Mouse (Mus musculus) testis, postnatal 10 days (tissue): ENCODE results near the gene Bmp8b.
"Not testable (repeated sequence)": the region's sequence is repeated elsewhere in the genome, so short reads cannot be mapped to it uniquely, and the experiment has no call there.

Source experiments
- DNase-seq: peaks from one replicate; pipeline ENCODE4 v3.0.0; 2021; ENCODE audit warnings: low spot score

Gene Bmp8b

DNA sequence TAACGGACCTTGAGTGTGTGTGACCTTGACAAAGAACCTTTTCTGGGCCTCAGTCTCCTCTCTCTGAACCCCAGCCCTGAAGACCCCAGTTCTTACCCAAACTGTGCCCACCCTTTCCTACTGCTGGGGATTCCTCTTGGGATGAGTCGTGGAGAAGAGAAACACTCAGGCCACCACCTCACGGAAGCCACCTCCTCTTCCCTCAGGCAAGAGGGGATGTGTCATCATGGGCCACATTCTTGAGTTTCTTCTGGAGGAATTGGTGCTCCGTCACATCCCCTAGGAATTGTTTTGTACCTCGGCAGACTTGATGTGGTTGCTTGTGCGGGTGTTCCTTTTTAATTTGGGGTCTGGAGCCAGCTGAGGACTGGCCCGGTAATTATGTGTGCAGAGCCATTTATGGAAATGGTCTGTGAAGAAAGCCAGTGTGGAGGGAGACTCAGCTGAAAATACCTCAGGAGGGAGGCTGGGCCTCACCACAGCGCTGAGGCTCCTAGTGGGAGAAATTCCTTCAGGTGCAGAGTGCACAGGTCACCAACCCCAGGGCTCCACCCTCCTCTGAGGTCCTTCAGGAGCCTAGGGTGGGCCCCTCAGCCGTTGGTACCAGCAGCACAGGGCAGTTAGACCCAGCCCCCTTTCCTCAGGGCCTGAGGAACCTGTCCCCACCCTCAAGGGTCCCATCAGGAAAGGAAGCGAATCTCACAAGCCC is 6.5 kb downstream of the Bmp8b start:
- DNase-seq, result not testable (repeated sequence)

- no peak for DNase-seq
These were observed 7.3 kb downstream of the Bmp8b start for GRCm38 (mm10) chr4:123112216-123112764.

DNA sequence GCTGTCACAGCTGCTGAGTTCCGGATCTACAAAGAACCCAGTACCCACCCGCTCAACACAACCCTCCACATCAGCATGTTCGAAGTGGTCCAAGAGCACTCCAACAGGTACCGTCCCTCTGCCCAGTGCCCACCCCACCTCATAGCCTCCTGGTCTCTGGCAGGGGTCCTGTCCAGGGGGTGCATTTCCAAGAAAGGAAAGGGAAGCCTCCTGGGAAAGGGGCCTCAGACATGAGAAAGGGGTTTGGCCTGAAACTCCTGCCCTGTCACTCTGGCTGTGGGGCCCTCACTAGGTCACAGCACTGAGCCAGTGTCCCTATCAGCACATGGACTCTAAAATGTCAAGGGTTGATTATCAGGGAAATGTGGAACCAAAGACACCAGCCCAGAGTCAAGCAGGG is 9.7 kb downstream of the Bmp8b start:
- DNase-seq, result not testable (repeated sequence)

DNA sequence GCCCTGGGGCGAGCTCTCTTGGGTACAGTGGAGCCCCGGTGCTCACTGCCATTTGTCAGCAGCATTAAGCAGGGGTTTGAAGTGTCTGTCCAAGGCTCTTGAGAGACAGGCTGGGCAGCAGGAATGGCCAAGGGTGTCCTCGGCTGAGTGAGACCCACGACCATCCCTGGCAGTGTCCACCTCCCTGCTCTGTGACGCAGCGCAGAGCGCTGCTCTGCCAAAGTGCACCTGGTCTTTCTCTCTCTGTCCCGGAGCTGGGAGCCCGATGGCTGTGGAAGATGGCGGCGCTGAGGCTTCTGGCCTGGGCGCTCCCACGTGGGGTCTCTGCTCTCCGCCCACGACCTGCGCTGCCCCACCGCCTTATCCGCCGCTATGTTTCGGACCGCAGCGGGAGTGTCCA is 11.0 kb downstream of the Bmp8b start, which contains the start of gene Oxct2b:
Oxct2b (plus strand) TSS at position 256 of the 400 bp plus-strand sequence.
- no peak for DNase-seq

DNA sequence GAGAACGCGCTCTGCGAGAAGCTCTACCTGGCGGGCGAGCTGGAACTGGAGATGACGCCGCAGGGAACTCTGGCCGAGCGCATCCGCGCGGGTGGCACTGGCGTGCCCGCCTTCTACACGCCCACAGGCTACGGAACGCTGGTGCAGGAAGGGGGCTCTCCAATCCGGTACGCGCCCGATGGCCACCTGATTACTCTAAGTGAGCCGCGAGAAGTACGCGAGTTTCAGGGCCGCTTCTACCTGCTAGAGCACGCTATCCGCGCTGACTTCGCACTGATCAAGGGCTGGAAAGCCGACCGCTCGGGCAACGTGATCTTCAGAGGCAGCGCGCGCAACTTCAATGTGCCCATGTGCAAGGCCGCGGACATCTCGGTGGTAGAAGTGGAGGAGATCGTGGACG is 11.7 kb downstream of the Bmp8b start:
- DNase-seq, result not testable (repeated sequence)

DNA sequence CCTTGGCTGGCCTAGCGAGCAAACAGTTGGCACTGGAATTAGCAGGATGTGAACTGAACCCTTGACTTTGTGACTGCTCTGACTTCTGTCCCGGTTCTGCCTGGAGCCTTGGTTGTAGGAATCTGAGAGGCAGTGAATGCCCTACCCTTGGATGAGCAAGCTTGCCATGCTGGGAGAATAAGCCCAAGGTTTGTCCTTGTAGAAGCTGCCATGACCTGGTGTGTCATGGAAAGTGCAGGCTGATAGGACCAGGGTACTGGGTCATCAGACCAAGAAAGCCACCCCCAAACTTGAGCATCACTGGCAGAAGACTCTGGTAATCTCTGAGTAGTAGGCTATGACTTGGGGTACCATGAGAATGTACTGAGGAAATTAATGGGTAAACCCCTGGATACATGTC is 16.3 kb downstream of the Bmp8b start:
- DNase-seq, result no peak

- DNase-seq, result no peak
These were observed 21.7 kb downstream of the Bmp8b start for GRCm38 (mm10) chr4:123126626-123127025.

DNA sequence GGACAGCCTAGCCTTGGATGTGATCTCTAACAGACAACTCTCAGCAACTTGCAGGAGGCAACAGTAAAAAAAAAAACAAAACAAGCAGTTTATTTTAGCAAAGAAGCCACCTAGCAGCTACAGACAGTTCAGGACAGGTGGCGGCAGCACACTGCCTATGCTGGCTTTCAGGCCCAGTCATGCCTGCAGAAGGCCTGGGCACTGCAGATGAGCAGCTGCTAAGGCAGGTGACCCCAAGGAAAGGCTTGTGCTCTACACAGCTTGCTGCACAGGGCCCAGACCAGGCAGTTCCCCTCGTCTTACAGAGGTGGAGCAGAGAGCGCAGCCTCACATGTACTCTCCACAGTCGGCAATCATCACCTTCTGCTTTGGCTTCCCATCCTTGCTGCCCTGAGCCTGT is 22.1 kb downstream of the Bmp8b start:
- no peak for DNase-seq

- DNase-seq, result no peak
These were observed 32.6 kb downstream of the Bmp8b start for GRCm38 (mm10) chr4:123137551-123137950.

DNA sequence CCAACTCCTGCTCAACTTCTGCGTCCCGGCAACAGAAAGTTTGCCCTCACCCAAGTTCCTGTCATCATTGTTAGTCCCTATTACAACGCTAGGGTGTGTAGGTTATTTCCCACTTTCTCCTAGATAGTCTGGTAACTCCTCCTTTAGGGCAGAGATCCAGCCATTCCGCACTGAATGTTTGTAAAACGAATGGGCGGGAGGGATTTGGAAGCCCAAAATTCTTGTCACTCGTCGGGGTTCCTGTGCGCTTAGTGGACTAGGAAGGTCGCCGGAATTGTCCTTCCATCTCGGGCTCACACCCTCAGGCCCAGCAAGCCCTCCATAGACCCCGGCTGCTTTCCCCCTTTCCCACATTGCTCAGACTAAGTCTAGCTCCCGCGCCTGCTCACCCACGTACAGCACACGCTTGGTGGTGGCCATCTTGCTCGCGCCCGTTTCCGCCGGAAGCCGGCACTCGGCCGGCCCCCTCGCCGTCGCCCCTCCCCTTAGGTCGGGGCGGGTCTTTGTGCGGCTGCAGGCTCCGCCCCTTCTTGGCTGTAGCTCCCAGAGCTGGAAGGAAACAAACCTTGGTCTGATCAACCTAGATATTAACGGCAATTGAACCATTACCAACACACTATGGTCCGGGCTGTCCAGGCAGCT is 34.7 kb downstream of the Bmp8b start, which contains the start of gene Ppie:
Ppie (minus strand) TSS at position 439 of the 642 bp plus-strand sequence.
- peak; percentile 89 for DNase-seq

DNA sequence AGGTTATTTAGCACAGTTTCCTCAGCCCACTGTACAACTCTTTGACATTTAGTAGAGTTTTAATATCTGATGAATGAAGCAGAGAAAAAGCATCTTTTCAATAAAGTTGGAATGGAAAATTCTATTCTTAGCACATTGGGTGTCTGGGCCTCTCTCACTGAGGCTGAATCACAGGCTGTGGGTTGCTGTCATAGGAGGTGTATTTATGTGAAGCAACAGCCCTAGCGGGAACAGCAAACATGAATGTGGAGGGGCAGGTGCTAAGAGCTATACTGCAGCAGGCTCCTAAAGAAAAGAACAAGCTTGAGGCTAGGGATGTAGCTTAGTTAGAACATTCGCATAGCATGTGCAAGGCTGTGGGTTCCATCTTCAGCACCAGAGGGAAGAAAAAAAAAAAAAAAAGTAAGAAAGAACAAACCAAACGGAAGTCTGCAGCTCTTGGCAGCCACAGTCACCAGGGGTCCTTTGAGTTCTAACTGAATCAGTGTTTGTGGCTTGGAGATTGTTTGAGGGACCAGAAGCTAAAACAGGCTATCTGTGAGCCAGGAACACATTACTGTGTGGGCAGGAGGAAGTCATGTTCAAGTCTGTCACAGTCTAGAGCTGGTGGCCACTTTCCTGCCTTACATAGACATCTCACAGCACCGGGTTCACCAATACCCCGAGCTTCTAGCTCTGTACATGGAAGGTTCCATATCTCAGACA is 42.6 kb downstream of the Bmp8b start:
- DNase-seq, result no peak

DNA sequence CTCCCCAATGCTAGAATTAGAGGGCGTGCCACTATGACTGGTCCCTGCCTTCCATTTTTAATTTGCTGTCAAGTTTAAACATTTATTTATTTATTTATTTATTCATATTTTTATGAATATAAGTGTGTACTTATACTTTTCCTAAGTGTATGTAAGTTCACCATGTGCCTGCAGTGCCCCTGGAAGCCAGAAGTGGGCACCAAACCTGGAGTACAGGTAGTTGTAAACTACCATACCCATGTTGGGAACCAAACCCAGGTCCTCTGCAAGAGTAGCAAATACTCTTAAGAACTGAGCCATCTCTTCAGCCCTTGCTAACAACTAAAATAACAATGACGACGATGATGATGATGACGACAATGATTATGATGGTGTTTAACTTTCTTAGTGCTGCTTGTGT is 47.0 kb downstream of the Bmp8b start:
- DNase-seq, result no peak

DNA sequence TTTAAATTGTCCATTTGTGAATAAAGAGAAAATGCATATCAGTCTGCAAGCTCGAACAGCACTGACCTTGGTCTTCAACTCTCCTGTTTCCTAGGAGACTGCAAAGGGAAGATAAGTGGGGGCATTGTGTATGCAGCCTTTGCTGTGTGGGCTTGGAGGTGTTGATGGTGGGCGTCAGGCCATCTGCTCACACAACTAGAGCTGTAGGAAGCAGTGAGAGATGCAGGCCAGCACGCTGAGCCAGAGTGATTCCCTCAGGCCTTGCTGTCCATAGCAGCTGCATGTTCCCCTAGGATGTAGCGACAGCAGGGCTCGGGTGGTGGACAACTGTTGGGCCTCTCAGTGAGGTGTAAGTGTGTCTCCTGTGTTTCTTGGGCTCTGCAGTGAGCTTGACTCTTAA is 48.0 kb downstream of the Bmp8b start:
- DNase-seq, result no peak

DNA sequence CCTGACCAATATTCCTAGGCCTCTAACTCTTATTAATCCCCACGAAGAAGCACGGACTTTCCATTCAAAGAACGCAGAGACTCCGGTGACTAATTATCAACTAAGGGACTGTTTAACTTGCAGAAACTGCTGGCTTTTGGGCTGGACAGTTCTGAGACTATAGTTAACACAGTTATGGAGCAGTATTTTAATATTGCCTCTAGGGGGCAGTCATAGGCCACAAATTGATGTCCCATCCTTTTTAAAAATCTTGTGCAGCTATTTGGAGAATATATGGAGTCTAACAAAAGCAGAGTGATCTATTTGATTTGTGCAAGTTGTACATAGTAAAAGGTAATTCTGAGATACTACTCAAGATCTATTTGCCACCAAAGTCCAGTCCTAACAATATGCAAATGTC is 50.0 kb downstream of the Bmp8b start:
- no peak for DNase-seq

DNA sequence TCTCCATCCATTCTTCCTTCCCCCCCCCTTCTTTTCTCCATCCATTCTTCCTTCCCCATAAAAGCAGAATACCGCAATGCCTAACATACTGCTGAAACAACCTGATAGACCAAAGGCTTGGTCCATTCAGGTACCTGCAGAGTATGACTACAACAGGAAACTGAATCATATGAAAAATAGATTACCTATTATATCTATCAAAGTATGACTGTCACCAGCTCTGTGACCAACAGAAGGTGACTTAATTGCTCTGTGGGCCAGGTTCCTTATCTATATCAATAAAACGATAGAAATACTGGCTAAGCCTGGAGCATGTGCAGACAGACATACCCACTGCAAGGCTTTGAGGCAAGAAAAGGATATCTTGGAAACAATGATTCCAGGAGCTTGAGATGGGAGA is 50.5 kb downstream of the Bmp8b start:
- DNase-seq, result no peak

DNA sequence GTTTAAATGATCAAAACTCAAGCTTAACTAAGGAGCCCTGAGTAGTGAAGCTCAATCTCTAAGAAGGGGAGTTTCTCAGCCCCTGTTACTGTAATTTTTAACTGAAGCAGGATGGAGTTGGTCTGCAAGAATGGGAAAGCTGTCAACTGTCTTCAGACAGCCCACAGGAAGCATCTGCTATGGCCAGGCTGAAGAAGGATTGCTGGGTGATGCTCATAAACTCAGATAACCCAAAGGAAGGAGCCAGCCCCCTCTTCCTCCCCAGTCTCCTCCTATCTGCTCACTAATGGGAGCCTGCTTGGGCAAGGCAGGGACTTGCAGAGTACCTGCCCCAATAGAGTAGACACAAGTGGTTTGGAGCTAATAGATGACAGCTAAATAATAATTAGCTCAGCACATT is 50.9 kb downstream of the Bmp8b start:
- no peak for DNase-seq

GRCm38 (mm10) chr4:123160571-123160970 is 55.6 kb downstream of the Bmp8b start:
- no peak for DNase-seq

DNA sequence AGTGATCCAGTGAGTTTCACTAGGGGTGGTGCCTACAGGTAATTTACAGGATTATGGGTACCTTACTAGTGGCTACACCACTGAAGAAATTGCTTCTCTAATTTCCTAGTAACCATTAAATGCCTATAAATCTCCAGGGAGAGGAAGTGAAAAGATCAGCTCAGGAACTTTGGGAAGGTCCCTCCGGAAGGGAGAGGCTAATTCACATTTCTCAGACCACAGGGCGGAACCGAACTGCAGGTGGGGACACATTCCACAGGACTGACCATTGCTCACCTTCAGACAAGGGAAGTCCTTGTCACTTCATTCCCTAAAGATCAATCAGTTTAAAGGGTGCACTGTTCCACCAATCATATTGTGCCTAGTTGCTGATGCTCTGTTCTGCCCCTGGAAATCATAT is 56.3 kb downstream of the Bmp8b start:
- not testable (repeated sequence) for DNase-seq

DNA sequence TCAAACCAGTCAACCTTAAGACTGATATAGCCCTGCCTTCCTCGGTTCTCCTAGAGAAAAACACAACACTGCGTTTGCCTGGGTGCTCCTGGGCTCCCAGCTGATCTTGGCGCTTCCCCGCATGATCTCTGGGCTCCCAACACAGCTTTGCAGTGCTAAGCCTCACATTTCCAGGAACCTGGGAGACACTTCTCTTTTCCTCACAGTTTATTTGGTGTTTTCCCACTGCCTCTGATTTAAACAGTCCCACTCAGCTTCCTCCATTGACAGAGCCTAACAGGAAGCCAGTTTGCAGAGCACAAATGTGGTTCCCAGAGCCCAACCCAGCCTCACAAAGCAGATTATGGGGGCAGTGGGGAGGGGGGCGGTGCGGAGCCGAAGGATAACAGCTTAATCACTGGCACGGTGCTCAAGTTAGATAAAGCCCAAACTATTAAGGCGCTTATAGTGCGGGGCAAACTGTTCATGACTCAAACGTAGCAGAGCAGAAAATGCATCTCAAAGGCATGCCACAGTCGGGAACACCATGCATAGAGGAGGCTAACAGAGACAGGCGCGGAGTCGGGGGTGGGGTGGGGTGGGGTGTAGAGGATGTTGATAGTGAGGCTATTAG is 57.4 kb downstream of the Bmp8b start:
- DNase-seq, result no peak

GRCm38 (mm10) chr4:123164157-123164556 is 59.2 kb downstream of the Bmp8b start:
- DNase-seq, result no peak

GRCm38 (mm10) chr4:123171811-123172210 is 66.8 kb downstream of the Bmp8b start:
- DNase-seq, result peak; percentile 50
